8 mouse cellular contexts compared by ENCODE assay signal in the genomic region with DNA sequence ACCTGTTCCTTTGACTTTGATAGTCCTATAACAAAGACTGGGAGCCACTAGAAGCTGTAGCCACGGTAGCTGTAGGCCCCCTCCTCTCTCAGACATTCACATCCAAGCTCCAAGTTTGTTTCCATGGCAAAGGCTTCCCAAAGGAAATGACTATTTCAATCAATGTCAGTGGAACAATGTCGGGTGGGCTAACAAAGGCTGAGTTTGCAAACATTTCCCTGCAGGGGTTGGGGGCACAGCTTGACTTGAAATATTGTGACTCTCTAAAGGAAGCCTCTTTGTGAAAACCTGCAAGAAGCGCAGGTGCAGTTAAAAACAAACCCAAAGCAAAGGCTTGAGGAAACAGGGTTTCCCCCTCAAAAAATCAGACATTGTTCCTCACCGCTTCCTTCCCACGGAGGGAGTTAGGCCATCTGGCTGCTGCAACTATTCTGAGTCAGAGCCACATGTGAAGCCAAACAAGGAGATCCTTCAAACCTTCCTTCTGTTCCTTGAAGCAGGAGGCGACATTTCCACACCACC. TPM values are rescaled to one million over a fixed set of nuclear protein-coding genes. Genes with fewer than 3 reads are reported as not detected.
DNase-seq lines count a peak whose midpoint lies in the region; ATAC-seq lines count a peak whose summit lies in the region.

No protein-coding gene starts in this region.

- DNase-seq in layer of hippocampus, adult 8-10 months (ENCODE audit: low spot score in 2 of 2): peak; percentile 58 to 59
- DNase-seq in layer of hippocampus, adult 9-10 months (ENCODE audit: low spot score): no peak
- peak; percentile 61 to 69 for DNase-seq in left cerebral cortex, postnatal 14 days (ENCODE audit: low spot score in 2 of 2)
- DNase-seq in right cerebral cortex, postnatal 25 days: peak; percentile 70
- no peak for DNase-seq in cerebellum, postnatal 25 days
- no peak for DNase-seq in cerebellum, adult 8-10 months
- DNase-seq in spleen, postnatal 14 days (ENCODE audit: low spot score in 2 of 2): no peak

- no peak overlapping the region for H3K4me3 ChIP-seq in embryonic facial prominence, embryonic 12.5 days

- H3K27me3 ChIP-seq in embryonic facial prominence, embryonic 12.5 days: no peaks in the 10 kb centered on the region

- no peak for ATAC-seq in embryonic facial prominence, embryonic 12.5 days (ENCODE audit: insufficient number of reproducible peaks, insufficient read depth, low FRiP score, low TSS enrichment)

- H3K4me1 ChIP-seq in embryonic facial prominence, embryonic 12.5 days: no peaks in the 10 kb centered on the region

- 39% methylated on average over 6 of the region's 6 CpGs for WGBS in embryonic facial prominence, embryonic 12.5 days

- H3K4me2 ChIP-seq in embryonic facial prominence, embryonic 12.5 days (replicated peaks): no peak overlapping the region

- H3K9ac ChIP-seq in embryonic facial prominence, embryonic 12.5 days: no peak overlapping the region

- 0 out of 2 replicates have a peak overlapping the region, but pooled peaks have one; percentile 30 for H3K27ac ChIP-seq in embryonic facial prominence, embryonic 12.5 days

- H3K36me3 ChIP-seq in embryonic facial prominence, embryonic 12.5 days: no peaks in the 10 kb centered on the region

- intact Hi-C loops in left cerebral cortex, postnatal 14 days (cut with DNase I): no loop called here

- no peaks in the 10 kb centered on the region for H3K9me3 ChIP-seq in embryonic facial prominence, embryonic 12.5 days

RNA-seq across cellular contexts. Expression of gene Vash1, which starts 19.0 kb away (rescaled TPM):
- total RNA-seq in layer of hippocampus, adult 8-10 months (2022): 10 to 100 TPM; 32.8 to 42.2 (median 37.2) TPM
- polyA plus RNA-seq in embryonic facial prominence, embryonic 12.5 days (2016; fragmentation: Nextera tagmentation; extraction: Ambion mirVana): 18.8 and 19.3 TPM in 2 replicates
- total RNA-seq in left cerebral cortex, postnatal 14 days (2021): 10 to 100 TPM; 67.5 to 70.2 TPM

Comparison
In these comparisons a context has a peak if more than half of its experiments do, and no peak if none do; other contexts are left out.
1. DNase-seq: peak in layer of hippocampus, adult 8-10 months (2 of 2), left cerebral cortex, postnatal 14 days (2 of 2) and right cerebral cortex, postnatal 25 days (single experiment); none in layer of hippocampus, adult 9-10 months (single experiment), cerebellum, postnatal 25 days (0 of 2), cerebellum, adult 8-10 months (single experiment) and spleen, postnatal 14 days (0 of 2).